Mouse (Mus musculus): ENCODE data around the gene Med22. TPM values are rescaled to one million over a fixed set of nuclear protein-coding genes. Genes with fewer than 3 reads are reported as not detected.

The Med22 gene
- polyA plus RNA-seq, 1 experiment from 2014 or later: 40.3 TPM

Other genes with a start within 250 kb of the Med22 start
- gene Lcn4, start 239.4 kb downstream of the Med22 start, polyA plus RNA-seq (2015; fragmentation: Nextera tagmentation; extraction: Ambion mirVana): not detected in 2 replicates
- gene Abo, start 45.7 kb downstream of the Med22 start, polyA plus RNA-seq (2015; fragmentation: Nextera tagmentation; extraction: Ambion mirVana): 0.12 and 0.17 TPM in 2 replicates
- 24.9 and 25.2 TPM in 2 replicates for gene Surf6, start 7.8 kb downstream of the Med22 start, polyA plus RNA-seq (2015; fragmentation: Nextera tagmentation; extraction: Ambion mirVana)
- gene Rpl7a, start 87 bp upstream of the Med22 start, polyA plus RNA-seq (2015; fragmentation: Nextera tagmentation; extraction: Ambion mirVana): 494 and 609 TPM in 2 replicates
- 40.4 and 40.8 TPM in 2 replicates for gene Surf2, start 5.7 kb upstream of the Med22 start, polyA plus RNA-seq (2015; fragmentation: Nextera tagmentation; extraction: Ambion mirVana)
- gene Surf1, start 5.9 kb upstream of the Med22 start, polyA plus RNA-seq (2015; fragmentation: Nextera tagmentation; extraction: Ambion mirVana): 62.1 and 65.7 TPM in 2 replicates
- 212 and 245 TPM in 2 replicates for gene Surf4, start 23.3 kb upstream of the Med22 start, polyA plus RNA-seq (2015; fragmentation: Nextera tagmentation; extraction: Ambion mirVana)
- gene Stkld1, start 23.4 kb upstream of the Med22 start, polyA plus RNA-seq (2015; fragmentation: Nextera tagmentation; extraction: Ambion mirVana): 0.08 TPM in 1 of 2 replicates, not detected in the other
- gene Rexo4, start 53.7 kb upstream of the Med22 start, polyA plus RNA-seq (2015; fragmentation: Nextera tagmentation; extraction: Ambion mirVana): 40.0 and 44.6 TPM in 2 replicates
- gene Adamts13, start 62.7 kb upstream of the Med22 start, polyA plus RNA-seq (2015; fragmentation: Nextera tagmentation; extraction: Ambion mirVana): 0.15 and 0.31 TPM in 2 replicates
- 61.6 and 65.4 TPM in 2 replicates for gene Cacfd1, start 99.2 kb upstream of the Med22 start, polyA plus RNA-seq (2015; fragmentation: Nextera tagmentation; extraction: Ambion mirVana)
- gene Slc2a6, start 117.3 kb upstream of the Med22 start, polyA plus RNA-seq (2015; fragmentation: Nextera tagmentation; extraction: Ambion mirVana): 1.1 and 1.3 TPM in 2 replicates
- gene Mymk, start 161.5 kb upstream of the Med22 start, polyA plus RNA-seq (2015; fragmentation: Nextera tagmentation; extraction: Ambion mirVana): 0.28 and 1.3 TPM in 2 replicates
- 3.0 and 3.8 TPM in 2 replicates for gene Adamtsl2, start 168.7 kb upstream of the Med22 start, polyA plus RNA-seq (2015; fragmentation: Nextera tagmentation; extraction: Ambion mirVana)
- gene Fam163b, start 231.8 kb upstream of the Med22 start, polyA plus RNA-seq (2015; fragmentation: Nextera tagmentation; extraction: Ambion mirVana): 0.15 and 0.19 TPM in 2 replicates

All from stomach, embryonic 15.5 days (tissue).